ENCODE assay signal across 8 mouse cellular contexts in the genomic region with DNA sequence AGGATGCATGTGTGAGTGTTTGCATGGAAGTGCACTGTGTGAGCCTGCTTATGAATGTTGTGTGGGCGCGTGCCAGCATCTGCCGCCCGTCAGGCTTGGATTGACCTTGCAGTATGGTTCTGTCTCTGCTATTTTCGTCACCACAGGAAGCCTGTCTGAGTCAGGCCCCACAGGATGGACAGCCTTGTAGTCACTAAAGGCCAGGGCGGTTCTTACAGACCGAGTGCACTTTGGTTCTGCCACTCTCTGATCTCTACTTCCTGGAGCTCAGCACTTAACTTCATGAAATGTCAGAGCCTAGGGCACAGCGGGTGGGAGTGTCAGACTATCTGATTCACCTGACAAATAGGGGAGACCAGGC. TPM values are rescaled to one million over a fixed set of nuclear protein-coding genes. Genes with fewer than 3 reads are reported as not detected.
DNase-seq lines count a peak whose midpoint lies in the region; ATAC-seq and TF ChIP-seq lines count a peak whose summit lies in the region.

No protein-coding gene starts in this region.

- TF ChIP-seq CTCF in CH12.LX (conservative IDR thresholded peaks at IDR 0.05 in 1 of 2, IDR thresholded peaks at IDR 0.05 in 1 of 2; ENCODE audit: low read depth in 2 of 2, low read length in 2 of 2): no peak
- no peak for TF ChIP-seq CTCF in cortical plate, adult 2 months (IDR thresholded peaks at IDR 0.05; ENCODE audit: extremely low read depth, insufficient read depth, low read length)

- 10% methylated on average over 8 of the region's 8 CpGs for WGBS in heart, embryonic 15.5 days
- 22% methylated on average over 8 of the region's 8 CpGs for WGBS in kidney, embryonic 16.5 days

- H3K4me1 ChIP-seq in CH12.LX (ENCODE audit: control insufficient read depth in 1 of 2, insufficient read depth in 2 of 2): peaks cover 13 to 39% of the 10 kb centered on the region in 2 experiments
- H3K4me1 ChIP-seq in cortical plate, adult 2 months (ENCODE audit: control insufficient read depth, insufficient read depth, low read length): peaks cover 9% of the 10 kb centered on the region; the same call in 1 of the 2 replicates
- H3K4me1 ChIP-seq in heart, embryonic 15.5 days (replicated peaks): peaks cover 36% of the 10 kb centered on the region
- peaks cover 44% of the 10 kb centered on the region for H3K4me1 ChIP-seq in kidney, embryonic 16.5 days (ENCODE audit: insufficient read depth, low read length)

- in situ Hi-C loops in CH12.LX (cut with MboI; ENCODE audit: low pct_ligation_motif_present, low pct_unique_long_range_greater_than_20kb, low sequenced_read_pairs): no loop called here

- no peaks in the 10 kb centered on the region for H3K36me3 ChIP-seq in CH12.LX (replicated peaks in 1 of 2; ENCODE audit: control insufficient read depth in 1 of 2, insufficient read depth in 1 of 2, low read length in 1 of 2)
- H3K36me3 ChIP-seq in heart, embryonic 15.5 days: no peaks in the 10 kb centered on the region
- H3K36me3 ChIP-seq in kidney, embryonic 16.5 days (ENCODE audit: insufficient read depth, low read length): no peaks in the 10 kb centered on the region
- H3K36me3 ChIP-seq in splenic B cell, adult 2 months (ENCODE audit: control insufficient read depth, insufficient read depth, low read length, poor library complexity, severe bottlenecking): no peaks in the 10 kb centered on the region

- peak; percentile 33; the same call in 1 of the 2 replicates for ATAC-seq in heart, embryonic 15.5 days (replicated peaks; ENCODE audit: insufficient number of reproducible peaks, insufficient read depth, low FRiP score, low read depth)
- ATAC-seq in kidney, embryonic 16.5 days (ENCODE audit: low FRiP score, low TSS enrichment): peak; percentile 8; the same call in 1 of the 2 replicates
- ATAC-seq in frontal cortex, adult (ENCODE audit: low TSS enrichment): no peak; the same call in 1 of the 2 replicates

- H3K27me3 ChIP-seq in CH12.LX (replicated peaks): peaks cover 2% of the 10 kb centered on the region
- no peaks in the 10 kb centered on the region for H3K27me3 ChIP-seq in heart, embryonic 15.5 days
- no peaks in the 10 kb centered on the region for H3K27me3 ChIP-seq in kidney, embryonic 16.5 days (ENCODE audit: insufficient read depth, low read length)
- H3K27me3 ChIP-seq in splenic B cell, adult 2 months (ENCODE audit: control insufficient read depth, insufficient read depth, low read length, poor library complexity, severe bottlenecking): no peaks in the 10 kb centered on the region

- H3K27ac ChIP-seq in CH12.LX (ENCODE audit: insufficient read depth, low read depth): peak overlapping the region; percentile 43
- peak overlapping the region; percentile 88 for H3K27ac ChIP-seq in cortical plate, adult 2 months (ENCODE audit: insufficient read depth, low read length)
- H3K27ac ChIP-seq in heart, embryonic 15.5 days: peak overlapping the region; percentile 96
- H3K27ac ChIP-seq in kidney, embryonic 16.5 days (ENCODE audit: low read length): peak overlapping the region; percentile 95

- peak overlapping the region; percentile 10; the same call in 1 of the 2 replicates for H3K9ac ChIP-seq in CH12.LX (ENCODE audit: insufficient read depth, low read depth)
- peak overlapping the region; percentile 46 for H3K9ac ChIP-seq in heart, embryonic 15.5 days
- peak overlapping the region; percentile 50 for H3K9ac ChIP-seq in kidney, embryonic 16.5 days (replicated peaks; ENCODE audit: low read length)

- peak overlapping the region in 1 of 3 experiments; percentile 9 for H3K4me3 ChIP-seq in CH12.LX (replicated peaks in 1 of 3; ENCODE audit: low read depth in 2 of 3, low read length in 2 of 3, poor library complexity in 1 of 3)
- H3K4me3 ChIP-seq in cortical plate, adult 2 months (ENCODE audit: insufficient read depth, low read length): no peak overlapping the region
- H3K4me3 ChIP-seq in heart, embryonic 15.5 days: no peak overlapping the region
- no peak overlapping the region for H3K4me3 ChIP-seq in kidney, embryonic 16.5 days (ENCODE audit: low read length)

- H3K9me3 ChIP-seq in CH12.LX (replicated peaks; ENCODE audit: low read length): no peaks in the 10 kb centered on the region
- no peaks in the 10 kb centered on the region for H3K9me3 ChIP-seq in heart, embryonic 15.5 days (replicated peaks)
- H3K9me3 ChIP-seq in kidney, embryonic 16.5 days (ENCODE audit: low read length): no peaks in the 10 kb centered on the region

- TF ChIP-seq EP300 in CH12.LX (IDR thresholded peaks at IDR 0.05; ENCODE audit: low read length): no peak

- no peak for TF ChIP-seq POLR2A in CH12.LX (IDR thresholded peaks at IDR 0.05; ENCODE audit: low read depth, low read length)
- no peak for TF ChIP-seq POLR2A in cortical plate, adult 2 months (IDR thresholded peaks at IDR 0.05; ENCODE audit: extremely low read depth, insufficient read depth, low read length)

- dilution Hi-C loops in CH12.LX (cut with MboI; ENCODE audit: extremely low pct_ligation_motif_present, extremely low pct_unique_long_range_greater_than_20kb, low sequenced_read_pairs): no loop called here

- DNase-seq in A20 (ENCODE audit: low read depth, low spot score) (peak; percentile 71), CH12.LX (ENCODE audit: extremely low read depth) (no peak)
- DNase-seq in lung, postnatal 10 days: peak; percentile 70
- peak; percentile 74 for DNase-seq in splenic B cell, adult 2 months (ENCODE audit: low read depth, low spot score)

- H3K4me2 ChIP-seq in CH12.LX (ENCODE audit: insufficient read depth, low read depth, poor library complexity, severe bottlenecking): 0 out of 2 replicates have a peak overlapping the region, but pooled peaks have one; percentile 6
- H3K4me2 ChIP-seq in heart, embryonic 15.5 days: peak overlapping the region; percentile 42
- 0 out of 2 replicates have a peak overlapping the region, but pooled peaks have one; percentile 14 for H3K4me2 ChIP-seq in kidney, embryonic 16.5 days (replicated peaks; ENCODE audit: low read depth, low read length)

- H3K79me2 ChIP-seq in CH12.LX (replicated peaks; ENCODE audit: control insufficient read depth, extremely low read depth, insufficient read depth, poor library complexity, severe bottlenecking): no peaks in the 10 kb centered on the region

- no peak for TF ChIP-seq RAD21 in CH12.LX (IDR thresholded peaks at IDR 0.05; ENCODE audit: low read depth, low read length)

TF ChIP-seq in CH12.LX, 34 proteins besides CTCF, POLR2A, EP300 and RAD21:
- TF ChIP-seq IRF4 (IDR thresholded peaks at IDR 0.05; ENCODE audit: low read depth, low read length) (no peak), GABPA (IDR thresholded peaks at IDR 0.05; ENCODE audit: insufficient replicate concordance, low read depth, low read length) (no peak), JUND (conservative IDR thresholded peaks at IDR 0.05; ENCODE audit: low read depth, low read length) (no peak), UBTF (IDR thresholded peaks at IDR 0.05; ENCODE audit: low read depth, low read length) (no peak), BHLHE40 (IDR thresholded peaks at IDR 0.05; ENCODE audit: low read depth, low read length) (peak; percentile 44; the same call in 1 of the 2 replicates), ZC3H11A (IDR thresholded peaks at IDR 0.05; ENCODE audit: low read depth, low read length) (no peak), MAX (IDR thresholded peaks at IDR 0.05; ENCODE audit: low read length) (no peak), SIN3A (IDR thresholded peaks at IDR 0.05; ENCODE audit: low read length) (no peak), TBP (conservative IDR thresholded peaks at IDR 0.05; ENCODE audit: low read depth, low read length) (no peak), POLR2AphosphoS2 (IDR thresholded peaks at IDR 0.05; ENCODE audit: low read depth, low read length) (no peak), MEF2A (IDR thresholded peaks at IDR 0.05; ENCODE audit: borderline replicate concordance, low read depth, low read length) (peak; percentile 29; the same call in 1 of the 2 replicates), CHD1 (IDR thresholded peaks at IDR 0.05; ENCODE audit: low read depth, low read length) (no peak)

RNA-seq across cellular contexts. Expression of a gene that starts 0.4 kb away (rescaled TPM):
- total RNA-seq in CH12.LX (2012; rRNA removed): 1.3 and 1.7 TPM in 2 replicates
- 0.44 and 0.46 TPM in 2 replicates for total RNA-seq in CH12.LX (2014; rRNA removed)
- polyA plus RNA-seq in CH12.LX (2012; ENCODE audit: insufficient read length, low read depth): 0.81 and 0.94 TPM in 2 replicates
- 4.1 and 4.2 TPM in 2 replicates for polyA plus RNA-seq in cortical plate, adult 2 months (2012; rRNA removed)
- polyA plus RNA-seq in heart, embryonic 15.5 days (2015; fragmentation: Nextera tagmentation; extraction: Ambion mirVana): 5.3 and 5.8 TPM in 2 replicates
- polyA plus RNA-seq in kidney, embryonic 16.5 days (2015; fragmentation: Nextera tagmentation; extraction: Ambion mirVana): 7.4 and 8.6 TPM in 2 replicates

RNA-seq across cellular contexts. Expression of a gene that starts 54.6 kb away (rescaled TPM):
- total RNA-seq in CH12.LX (2012; rRNA removed) (0.21 TPM in 1 of 2 replicates, not detected in the other), CH12.LX (2014; rRNA removed) (not detected in 2 replicates)
- 0.20 and 0.26 TPM in 2 replicates for polyA plus RNA-seq in CH12.LX (2012; ENCODE audit: insufficient read length, low read depth)
- 1.3 and 2.0 TPM in 2 replicates for polyA plus RNA-seq in cortical plate, adult 2 months (2012; rRNA removed)
- polyA plus RNA-seq in heart, embryonic 15.5 days (2015; fragmentation: Nextera tagmentation; extraction: Ambion mirVana): 0.19 and 0.71 TPM in 2 replicates
- polyA plus RNA-seq in kidney, embryonic 16.5 days (2015; fragmentation: Nextera tagmentation; extraction: Ambion mirVana): 3.2 and 3.3 TPM in 2 replicates

Comparison
In these comparisons a context has a peak if more than half of its experiments do, and no peak if none do; other contexts are left out.
1. H3K27ac ChIP-seq: peak in every context shown above with its lines; median percentile 96 in heart, embryonic 15.5 days; 95 in kidney, embryonic 16.5 days; 88 in cortical plate, adult 2 months; 43 in CH12.LX.